Mouse (Mus musculus) heart, embryonic 14.5 days (tissue): ENCODE measurements around the gene Pebp1. TPM values are rescaled to one million over a fixed set of nuclear protein-coding genes. Genes with fewer than 3 reads are reported as not detected.
A peak's percentile ranks its signal among the peaks of the same experiment; 100 is the strongest.
"Not testable (repeated sequence)": the region's sequence is repeated elsewhere in the genome, so short reads cannot be mapped to it uniquely, and the experiment has no call there.

Experiments
- ATAC-seq: fragments of 200-750 bp; cut with Nextera tagmentation; 2 replicates; pipeline ENCODE4 v1.8.0; 2017; ENCODE audit warnings: low read depth, moderate TSS enrichment; ENCODE audit not compliant: insufficient number of reproducible peaks, insufficient read depth, low FRiP score
- H3K27ac ChIP-seq, 2 experiments: fragments of 200-500 bp in 1 of 2; fragments of 300-500 bp in 1 of 2; sonication (generic) in 1 of 2; replicated peaks in 1 of 2; 2 replicates each; pipeline ENCODE4 v1.5.1; 2012 to 2014; ENCODE audit warnings: low read depth in 2 of 2, low read length in 2 of 2, control low read depth in 1 of 2, mild to moderate bottlenecking in 1 of 2, mixed read lengths in 1 of 2; ENCODE audit not compliant: control insufficient read depth in 1 of 2, insufficient read depth in 1 of 2
- H3K27me3 ChIP-seq: fragments of 300-500 bp; sonication (generic); 2 replicates; pipeline ENCODE4 v1.6.1; 2014; ENCODE audit warnings: mild to moderate bottlenecking, low read length, control low read depth; ENCODE audit not compliant: control insufficient read depth, insufficient read depth
- H3K36me3 ChIP-seq: fragments of 300-500 bp; sonication (generic); 2 replicates; pipeline ENCODE4 v1.6.1; 2014; ENCODE audit warnings: mild to moderate bottlenecking, control low read depth, low read length, mixed read lengths; ENCODE audit not compliant: control insufficient read depth, insufficient read depth
- H3K4me1 ChIP-seq, 2 experiments: fragments of 200-500 bp in 1 of 2; fragments of 300-500 bp in 1 of 2; sonication (generic) in 1 of 2; 2 replicates each; pipeline ENCODE4 v1.6.1; 2012 to 2014; ENCODE audit warnings: low read length in 2 of 2, control low read depth in 1 of 2, mixed read lengths in 1 of 2; ENCODE audit not compliant: control insufficient read depth in 2 of 2, insufficient read depth in 2 of 2
- H3K4me2 ChIP-seq: fragments of 300-500 bp; sonication (generic); 2 replicates; pipeline ENCODE4 v1.6.1; 2014; ENCODE audit warnings: mild to moderate bottlenecking, low read length
- H3K4me3 ChIP-seq, 2 experiments: fragments of 200-500 bp in 1 of 2; fragments of 300-500 bp in 1 of 2; sonication (generic) in 1 of 2; 2 replicates each; pipeline ENCODE4 v1.5.1; 2012 to 2014; ENCODE audit warnings: low read length in 2 of 2, mild to moderate bottlenecking in 2 of 2, control low read depth in 1 of 2, low read depth in 1 of 2, moderate library complexity in 1 of 2; ENCODE audit not compliant: control insufficient read depth in 1 of 2, insufficient read depth in 1 of 2
- H3K9ac ChIP-seq: fragments of 300-500 bp; sonication (generic); 2 replicates; pipeline ENCODE4 v1.6.1; 2014; ENCODE audit warnings: mild to moderate bottlenecking, low read length
- H3K9me3 ChIP-seq: fragments of 300-500 bp; sonication (generic); 2 replicates; pipeline ENCODE4 v1.6.1; 2016; ENCODE audit warnings: low read length, control low read depth; ENCODE audit not compliant: control insufficient read depth
- WGBS: fragments of 180-500 bp; shearing (Covaris S2); extraction: QIAGEN DNeasy Blood & Tissue Kit; methylation state at CpG from one replicate; pipeline ENCODE4 v1.1.7; 2014; 5-methylcytosine and 5-hydroxymethylcytosine counted together
- polyA plus RNA-seq: library from polyadenylated mRNA; unstranded; fragments of >200 nt; fragmentation: Nextera tagmentation; extraction: Ambion mirVana; gene quantifications from 2 replicates; pipeline ENCODE4 v1.2.1, GENCODE M21; 2014

The Pebp1 gene
- polyA plus RNA-seq, 1 experiment from 2014 or later, result 638 TPM

DNA sequence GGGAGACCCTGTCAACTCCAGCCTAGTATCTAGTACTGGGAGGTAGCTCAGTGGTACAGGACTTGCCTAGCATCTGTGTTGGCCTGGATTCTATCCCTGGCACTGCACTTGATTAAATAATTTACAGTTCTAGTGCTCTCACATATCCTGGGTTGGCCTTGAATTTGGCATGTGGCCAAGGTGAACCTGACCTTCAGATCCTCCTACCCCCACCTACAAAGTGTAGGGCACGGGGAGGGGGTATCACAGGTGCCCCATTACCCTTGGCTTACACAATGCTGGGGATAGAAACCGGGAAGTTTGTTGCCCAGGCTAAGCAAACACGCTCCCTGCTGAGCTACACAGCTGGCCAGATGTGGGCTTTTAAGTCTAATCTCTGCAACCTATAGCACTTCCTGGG is 15.5 kb upstream of the Pebp1 start:
- no peak overlapping the region for H3K27ac ChIP-seq

DNA sequence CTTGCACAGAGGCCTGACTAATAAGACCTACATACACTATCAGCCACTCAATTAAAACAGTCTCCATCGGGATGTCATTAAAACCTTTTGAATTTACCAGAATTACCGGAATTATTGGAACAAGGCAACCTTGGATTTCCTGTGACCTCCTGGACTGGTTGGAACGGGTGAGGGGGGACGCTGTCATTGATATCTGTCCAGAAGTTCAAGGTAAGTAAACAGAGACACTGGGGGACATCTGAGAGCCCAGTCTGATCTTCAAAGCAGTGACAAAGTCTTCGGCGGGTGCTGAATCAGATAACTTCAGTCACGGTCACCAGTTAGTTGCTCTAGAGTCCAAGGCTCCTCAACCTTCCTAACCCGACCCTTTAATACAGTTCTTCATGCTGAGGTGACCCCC is 7.6 kb upstream of the Pebp1 start:
- no peak for ATAC-seq
- Histone ChIP-seq H3K4me3 (no peak overlapping the region), H3K9ac (no peak overlapping the region), H3K4me2 (no peak overlapping the region), H3K27ac (no peak overlapping the region), H3K36me3 (no peaks in the 10 kb centered on the region), H3K4me1 (no peaks in the 10 kb centered on the region), H3K9me3 (no peaks in the 10 kb centered on the region), H3K27me3 (no peaks in the 10 kb centered on the region)
- WGBS, result 90% methylated on average over 8 of the region's 8 CpGs

More for the DNA sequence above, 15.5 kb upstream of the Pebp1 start:
- Histone ChIP-seq H3K36me3 (no peaks in the 10 kb centered on the region), H3K27me3 (no peaks in the 10 kb centered on the region), H3K9ac (no peak overlapping the region), H3K4me1 (peaks cover 4 to 15% of the 10 kb centered on the region in 2 experiments; a peak in 3 of 4 replicates), H3K9me3 (no peaks in the 10 kb centered on the region), H3K4me2 (no peak overlapping the region), H3K4me3 (no peak overlapping the region)
- ATAC-seq, result peak; percentile 26
- 47% methylated on average over 3 of the region's 3 CpGs for WGBS

DNA sequence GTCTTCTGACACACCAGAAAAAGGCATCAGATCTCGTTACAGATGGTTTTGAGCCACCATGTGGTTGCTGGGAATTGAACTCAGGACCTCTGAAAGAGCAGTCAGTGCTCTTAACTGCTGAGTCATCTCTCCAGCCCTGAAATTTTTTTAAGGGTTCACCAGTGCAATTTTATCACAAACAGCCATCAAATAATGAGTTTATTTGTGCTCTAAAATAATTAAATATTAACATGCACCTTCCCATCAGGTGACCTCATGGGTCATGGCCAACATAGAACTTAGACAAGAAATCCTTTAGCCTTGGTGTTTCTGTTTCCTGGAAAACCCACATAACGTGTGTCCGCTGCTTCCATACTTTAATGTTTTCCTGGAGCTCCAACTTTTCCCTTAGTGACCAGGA is 6.4 kb upstream of the Pebp1 start:
- H3K9ac ChIP-seq, H3K27ac ChIP-seq, ATAC-seq, H3K27me3 ChIP-seq, H3K9me3 ChIP-seq, H3K4me3 ChIP-seq, H3K4me1 ChIP-seq, H3K36me3 ChIP-seq, H3K4me2 ChIP-seq: not testable (repeated sequence)
- WGBS, result 82% methylated on average over 3 of the region's 3 CpGs

DNA sequence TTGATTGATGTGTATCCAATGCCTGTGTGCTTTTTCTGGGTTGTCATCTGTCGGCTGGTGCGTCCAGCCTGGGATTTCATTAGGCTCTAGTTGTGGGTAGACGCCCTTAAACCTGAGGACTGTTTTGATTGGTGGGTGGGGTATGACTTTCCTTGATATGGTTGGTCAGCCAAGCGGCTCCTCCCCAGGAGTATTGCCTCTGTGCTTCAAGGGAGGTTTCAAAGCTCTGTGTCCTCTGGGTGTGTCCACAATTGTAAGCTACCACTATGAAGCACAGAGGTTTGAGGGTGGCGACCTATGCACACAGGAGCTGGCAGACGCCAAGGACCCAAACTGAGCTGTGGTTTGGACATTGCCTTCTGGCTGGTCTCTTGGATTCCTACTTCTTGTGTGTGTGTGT is 5.1 kb upstream of the Pebp1 start:
- Histone ChIP-seq H3K4me1 (peaks cover 6 to 7% of the 10 kb centered on the region in 2 experiments), H3K9ac (no peak overlapping the region), H3K9me3 (no peaks in the 10 kb centered on the region), H3K36me3 (no peaks in the 10 kb centered on the region), H3K27ac (no peak overlapping the region), H3K27me3 (no peaks in the 10 kb centered on the region), H3K4me2 (no peak overlapping the region), H3K4me3 (no peak overlapping the region)
- ATAC-seq, result no peak
- WGBS, result 71% methylated on average over 6 of the region's 6 CpGs

DNA sequence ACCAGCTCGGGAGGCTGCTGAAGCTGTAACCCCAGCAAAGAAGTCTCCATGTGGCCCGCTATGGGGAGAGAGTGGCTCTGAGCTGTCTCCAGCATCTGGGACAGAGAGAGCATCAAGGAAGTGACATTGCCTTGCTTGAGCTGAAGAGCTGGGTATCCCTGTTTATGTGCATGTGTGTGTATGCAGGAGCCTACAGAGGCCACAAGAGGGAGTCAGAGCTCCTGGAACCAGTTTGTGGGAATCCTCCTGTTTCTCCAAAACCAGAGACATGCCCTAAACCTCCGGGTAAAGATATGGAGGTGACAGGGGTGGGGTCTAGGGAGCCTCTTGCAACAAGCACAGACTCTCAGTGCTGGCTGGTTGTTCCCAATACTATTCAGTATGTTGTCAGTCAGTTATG is 3.9 kb upstream of the Pebp1 start:
- Histone ChIP-seq H3K36me3 (no peaks in the 10 kb centered on the region), H3K27me3 (no peaks in the 10 kb centered on the region), H3K4me3 (no peak overlapping the region), H3K4me2 (no peak overlapping the region), H3K27ac (no peak overlapping the region), H3K4me1 (peaks cover 6 to 11% of the 10 kb centered on the region in 2 experiments), H3K9me3 (no peaks in the 10 kb centered on the region), H3K9ac (no peak overlapping the region)
- no peak for ATAC-seq
- 81% methylated on average over 3 of the region's 3 CpGs for WGBS

DNA sequence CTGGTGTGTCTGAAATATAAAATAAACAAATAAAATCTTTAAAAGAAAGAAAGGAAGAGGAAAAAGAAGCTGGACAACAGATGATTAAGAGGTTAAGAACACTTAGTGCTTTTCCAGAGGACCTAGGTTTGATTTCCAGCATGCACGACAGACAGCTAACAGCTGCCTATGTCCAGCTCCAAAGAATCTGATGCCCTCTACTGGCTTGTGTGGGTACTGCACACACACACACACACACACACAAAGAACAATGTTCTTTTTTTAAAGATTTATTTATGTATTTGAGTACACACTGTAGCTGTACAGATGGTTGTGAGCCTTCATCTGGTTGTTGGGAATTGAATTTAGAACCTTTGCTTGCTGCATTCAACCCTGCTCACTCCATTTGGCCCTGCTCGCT is 2.7 kb upstream of the Pebp1 start:
- Histone ChIP-seq H3K4me1 (peaks cover 8 to 23% of the 10 kb centered on the region in 2 experiments), H3K4me2 (no peak overlapping the region), H3K9me3 (no peaks in the 10 kb centered on the region), H3K4me3 (no peak overlapping the region), H3K36me3 (peaks cover 5% of the 10 kb centered on the region), H3K27ac (no peak overlapping the region), H3K27me3 (no peaks in the 10 kb centered on the region), H3K9ac (no peak overlapping the region)
- ATAC-seq, result no peak
- 86% methylated on average over 2 of the region's 2 CpGs for WGBS

DNA sequence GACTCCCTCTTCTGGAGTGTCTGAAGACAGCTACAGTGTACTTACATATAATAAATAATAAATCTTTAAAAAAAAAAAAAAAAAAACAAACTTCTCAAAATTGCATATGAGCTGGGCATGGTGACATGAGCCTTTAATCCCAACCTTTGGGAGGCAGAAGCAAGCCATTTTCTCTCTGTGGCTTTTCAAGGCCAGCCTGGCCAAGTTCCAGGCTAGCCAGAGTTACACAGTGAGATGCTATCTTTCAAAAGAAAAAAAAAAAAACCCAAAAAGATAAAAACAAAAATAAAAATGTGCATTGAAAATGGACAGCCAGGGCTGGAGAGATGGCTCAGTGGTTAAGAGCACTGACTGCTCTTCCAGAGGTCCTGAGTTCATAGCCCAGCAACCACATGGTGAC is 2.2 kb upstream of the Pebp1 start:
- ATAC-seq, result no peak
- H3K9me3 ChIP-seq, result no peaks in the 10 kb centered on the region
- no peak overlapping the region for H3K9ac ChIP-seq
- H3K4me1 ChIP-seq, result peaks cover 8 to 27% of the 10 kb centered on the region in 2 experiments
- H3K4me2 ChIP-seq, result no peak overlapping the region
- H3K27me3 ChIP-seq, result no peaks in the 10 kb centered on the region
- peaks cover 9% of the 10 kb centered on the region for H3K36me3 ChIP-seq
- no peak overlapping the region for H3K27ac ChIP-seq
- H3K4me3 ChIP-seq, result no peak overlapping the region

DNA sequence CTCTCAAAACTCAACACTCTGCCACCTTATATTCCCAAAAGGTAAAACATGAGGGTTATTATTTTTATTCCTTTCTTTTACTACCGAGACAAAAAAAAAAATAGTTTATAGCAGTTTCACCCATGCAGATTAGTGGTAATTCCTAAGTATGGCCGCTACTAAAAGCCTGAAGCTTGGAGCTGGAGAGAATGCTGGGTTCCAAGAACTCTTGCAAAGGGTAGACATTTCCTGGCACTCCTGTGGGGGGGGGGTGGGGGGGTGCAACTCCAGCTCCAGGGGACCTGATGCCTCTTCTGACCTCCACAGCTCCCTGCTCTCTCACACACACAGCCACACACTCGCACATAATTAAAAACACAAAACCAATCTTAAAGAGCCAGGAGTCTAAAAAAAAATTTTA is 1.1 kb downstream of the Pebp1 start:
- Histone ChIP-seq H3K9ac (peak overlapping the region; percentile 89), H3K27me3 (no peaks in the 10 kb centered on the region), H3K9me3 (no peaks in the 10 kb centered on the region), H3K4me3 (peak overlapping the region; percentile 81), H3K4me2 (peak overlapping the region; percentile 87), H3K36me3 (peaks cover 38% of the 10 kb centered on the region), H3K4me1 (peaks cover 8 to 29% of the 10 kb centered on the region in 2 experiments), H3K27ac (no peak overlapping the region; a peak in 1 of 4 replicates)
- ATAC-seq, result no peak
- 67% methylated on average over 3 of the region's 3 CpGs for WGBS
